Mouse (Mus musculus) embryonic facial prominence, embryonic 15.5 days (tissue): Measurements from ENCODE around the gene Fbrsl1. TPM values are rescaled to one million over a fixed set of nuclear protein-coding genes. Genes with fewer than 3 reads are reported as not detected.

Experiments used
- ATAC-seq: fragments of 200-750 bp; cut with Nextera tagmentation; 2 replicates; pipeline ENCODE4 v1.8.0; 2017; ENCODE audit warnings: low read depth, moderate TSS enrichment; ENCODE audit not compliant: insufficient number of reproducible peaks, low FRiP score, low TSS enrichment
- H3K27ac ChIP-seq: fragments of 300-500 bp; sonication (generic); replicated peaks from 2 replicates; pipeline ENCODE4 v1.5.1; 2015; ENCODE audit warnings: mild to moderate bottlenecking, inconsistent platforms
- H3K27me3 ChIP-seq: fragments of 300-500 bp; sonication (generic); 2 replicates; pipeline ENCODE4 v1.6.1; 2015; ENCODE audit warnings: inconsistent platforms
- H3K36me3 ChIP-seq: fragments of 300-500 bp; sonication (generic); 2 replicates; pipeline ENCODE4 v1.6.1; 2015; ENCODE audit warnings: mild to moderate bottlenecking, inconsistent platforms
- H3K4me1 ChIP-seq: fragments of 300-500 bp; sonication (generic); 2 replicates; pipeline ENCODE4 v1.6.1; 2015; ENCODE audit warnings: inconsistent platforms
- H3K4me2 ChIP-seq: fragments of 300-500 bp; sonication (generic); replicated peaks from 2 replicates; pipeline ENCODE4 v1.6.1; 2015; ENCODE audit warnings: mild to moderate bottlenecking, inconsistent platforms
- H3K4me3 ChIP-seq: fragments of 300-500 bp; sonication (generic); replicated peaks from 2 replicates; pipeline ENCODE4 v1.5.1; 2015; ENCODE audit warnings: mild to moderate bottlenecking, inconsistent platforms
- H3K9ac ChIP-seq: fragments of 300-500 bp; sonication (generic); 2 replicates; pipeline ENCODE4 v1.6.1; 2015; ENCODE audit warnings: inconsistent platforms
- H3K9me3 ChIP-seq: fragments of 300-500 bp; sonication (generic); replicated peaks from 2 replicates; pipeline ENCODE4 v1.6.1; 2016; ENCODE audit warnings: inconsistent platforms
- WGBS: fragments of 180-500 bp; shearing (Covaris S2); methylation state at CpG from one replicate; pipeline ENCODE4 v1.1.7; 2015; 5-methylcytosine and 5-hydroxymethylcytosine counted together
- polyA plus RNA-seq: library from polyadenylated mRNA; unstranded; fragments of >200 nt; fragmentation: Nextera tagmentation; extraction: Ambion mirVana; gene quantifications from 2 replicates; pipeline ENCODE4 v1.2.1, GENCODE M21; 2015

The Fbrsl1 gene
- polyA plus RNA-seq, 1 experiment from 2014 or later, result 15.1 TPM

GRCm38 (mm10) chr5:110385263-110385662 is 63.0 kb downstream of the Fbrsl1 start:
- Histone ChIP-seq H3K4me3 (0 out of 2 replicates have a peak overlapping the region, but pooled peaks have one; percentile 70), H3K27ac (no peak overlapping the region), H3K27me3 (peaks cover 4% of the 10 kb centered on the region; the same call in 1 of the 2 replicates), H3K4me2 (0 out of 2 replicates have a peak overlapping the region, but pooled peaks have one; percentile 0), H3K9ac (no peak overlapping the region), H3K9me3 (no peaks in the 10 kb centered on the region), H3K4me1 (peaks cover 28% of the 10 kb centered on the region), H3K36me3 (no peaks in the 10 kb centered on the region)
- WGBS, result 58% methylated on average over 4 of the region's 4 CpGs
- no peak for ATAC-seq

- no peak for ATAC-seq
- H3K4me1 ChIP-seq, result peaks cover 27% of the 10 kb centered on the region
- H3K4me3 ChIP-seq, result no peak overlapping the region
- peaks cover 3% of the 10 kb centered on the region; the same call in 1 of the 2 replicates for H3K36me3 ChIP-seq
- WGBS, result 85% methylated on average over 6 of the region's 6 CpGs
- no peak overlapping the region for H3K9ac ChIP-seq
- H3K9me3 ChIP-seq, result no peaks in the 10 kb centered on the region
- H3K27ac ChIP-seq, result no peak overlapping the region
- H3K27me3 ChIP-seq, result peaks cover 4% of the 10 kb centered on the region; the same call in 1 of the 2 replicates
- H3K4me2 ChIP-seq, result no peak overlapping the region
Observed at GRCm38 (mm10) chr5:110384491-110384890, 63.8 kb downstream of the Fbrsl1 start.

GRCm38 (mm10) chr5:110379823-110380222 is 68.5 kb downstream of the Fbrsl1 start:
- Histone ChIP-seq H3K36me3 (peaks cover 39% of the 10 kb centered on the region), H3K4me1 (no peaks in the 10 kb centered on the region), H3K27ac (no peak overlapping the region), H3K27me3 (no peaks in the 10 kb centered on the region), H3K9ac (no peak overlapping the region), H3K9me3 (no peaks in the 10 kb centered on the region), H3K4me2 (no peak overlapping the region), H3K4me3 (no peak overlapping the region)
- no peak for ATAC-seq
- 88% methylated on average over 4 of the region's 4 CpGs for WGBS

GRCm38 (mm10) chr5:110379086-110379485 is 69.2 kb downstream of the Fbrsl1 start:
- no peak for ATAC-seq
- Histone ChIP-seq H3K4me3 (no peak overlapping the region), H3K27me3 (no peaks in the 10 kb centered on the region), H3K9ac (no peak overlapping the region), H3K36me3 (peaks cover 44% of the 10 kb centered on the region), H3K27ac (no peak overlapping the region), H3K4me2 (no peak overlapping the region), H3K4me1 (no peaks in the 10 kb centered on the region), H3K9me3 (no peaks in the 10 kb centered on the region)
- WGBS, result 84% methylated on average over 15 of the region's 15 CpGs

GRCm38 (mm10) chr5:110378181-110378583 is 70.1 kb downstream of the Fbrsl1 start:
- H3K36me3 ChIP-seq, result peaks cover 50% of the 10 kb centered on the region
- H3K9ac ChIP-seq, result no peak overlapping the region
- no peaks in the 10 kb centered on the region for H3K27me3 ChIP-seq
- no peaks in the 10 kb centered on the region for H3K4me1 ChIP-seq
- no peak overlapping the region for H3K4me2 ChIP-seq
- WGBS, result 44% methylated on average over 20 of the region's 20 CpGs
- no peak overlapping the region for H3K27ac ChIP-seq
- no peak for ATAC-seq
- H3K9me3 ChIP-seq, result no peaks in the 10 kb centered on the region
- no peak overlapping the region for H3K4me3 ChIP-seq

GRCm38 (mm10) chr5:110376802-110377433 is 71.4 kb downstream of the Fbrsl1 start:
- no peaks in the 10 kb centered on the region for H3K27me3 ChIP-seq
- H3K9ac ChIP-seq, result no peak overlapping the region
- 60% methylated on average over 8 of the region's 8 CpGs for WGBS
- peaks cover 50% of the 10 kb centered on the region for H3K36me3 ChIP-seq
- H3K9me3 ChIP-seq, result no peaks in the 10 kb centered on the region
- H3K4me1 ChIP-seq, result no peaks in the 10 kb centered on the region
- no peak overlapping the region for H3K4me2 ChIP-seq
- no peak for ATAC-seq
- no peak overlapping the region for H3K4me3 ChIP-seq
- no peak overlapping the region for H3K27ac ChIP-seq

GRCm38 (mm10) chr5:110363822-110364545 is 84.3 kb downstream of the Fbrsl1 start:
- peak overlapping the region; percentile 90 for H3K4me2 ChIP-seq
- no peak overlapping the region for H3K9ac ChIP-seq
- peak overlapping the region; percentile 57 for H3K4me3 ChIP-seq
- H3K27ac ChIP-seq, result 0 out of 2 replicates have a peak overlapping the region, but pooled peaks have one; percentile 18
- ATAC-seq, result no peak
- no peaks in the 10 kb centered on the region for H3K9me3 ChIP-seq
- peaks cover 20% of the 10 kb centered on the region for H3K36me3 ChIP-seq
- H3K27me3 ChIP-seq, result no peaks in the 10 kb centered on the region
- peaks cover 7% of the 10 kb centered on the region for H3K4me1 ChIP-seq
- WGBS, result 32% methylated on average over 11 of the region's 11 CpGs

- Histone ChIP-seq H3K27me3 (no peaks in the 10 kb centered on the region), H3K4me3 (peak overlapping the region; percentile 57), H3K9me3 (no peaks in the 10 kb centered on the region), H3K4me1 (peaks cover 7% of the 10 kb centered on the region), H3K9ac (peak overlapping the region; percentile 51), H3K4me2 (peak overlapping the region; percentile 90), H3K36me3 (peaks cover 20% of the 10 kb centered on the region), H3K27ac (peak overlapping the region; percentile 18; the same call in 1 of the 2 replicates)
- peak; percentile 85 for ATAC-seq
- WGBS, result 3% methylated on average over 70 of the region's 72 CpGs
Observed at GRCm38 (mm10) chr5:110363179-110363821, 85.0 kb downstream of the Fbrsl1 start.

- peak overlapping the region; percentile 18; the same call in 1 of the 2 replicates for H3K27ac ChIP-seq
Observed at GRCm38 (mm10) chr5:110362813-110363178, 85.5 kb downstream of the Fbrsl1 start.

GRCm38 (mm10) chr5:110361465-110361864 is 86.8 kb downstream of the Fbrsl1 start:
- no peak for ATAC-seq
- H3K9ac ChIP-seq, result no peak overlapping the region
- H3K4me2 ChIP-seq, result no peak overlapping the region
- H3K36me3 ChIP-seq, result peaks cover 5% of the 10 kb centered on the region; the same call in 1 of the 2 replicates
- 86% methylated on average over 6 of the region's 6 CpGs for WGBS
- no peak overlapping the region for H3K27ac ChIP-seq
- H3K27me3 ChIP-seq, result no peaks in the 10 kb centered on the region
- H3K9me3 ChIP-seq, result no peaks in the 10 kb centered on the region
- peaks cover 12% of the 10 kb centered on the region for H3K4me1 ChIP-seq
- no peak overlapping the region for H3K4me3 ChIP-seq

More at GRCm38 (mm10) chr5:110362813-110363178, 85.5 kb downstream of the Fbrsl1 start:
- WGBS, result 3% methylated on average over 27 of the region's 28 CpGs
- Histone ChIP-seq H3K4me3 (peak overlapping the region; percentile 57), H3K27me3 (no peaks in the 10 kb centered on the region), H3K36me3 (peaks cover 16% of the 10 kb centered on the region), H3K9ac (peak overlapping the region; percentile 51), H3K9me3 (no peaks in the 10 kb centered on the region), H3K4me2 (peak overlapping the region; percentile 90), H3K4me1 (peaks cover 9% of the 10 kb centered on the region)
- peak; percentile 48 for ATAC-seq

GRCm38 (mm10) chr5:110357531-110358179 is 90.6 kb downstream of the Fbrsl1 start:
- Histone ChIP-seq H3K36me3 (no peaks in the 10 kb centered on the region), H3K9ac (no peak overlapping the region), H3K27ac (no peak overlapping the region), H3K27me3 (peaks cover 2% of the 10 kb centered on the region; the same call in 1 of the 2 replicates), H3K9me3 (no peaks in the 10 kb centered on the region), H3K4me3 (no peak overlapping the region), H3K4me2 (no peak overlapping the region), H3K4me1 (0 out of 2 replicates have a peak, but pooled peaks cover 4% of the 10 kb centered on the region)
- WGBS, result 32% methylated on average over 9 of the region's 9 CpGs
- ATAC-seq, result no peak
